In genomic region chr19:58076961-58077371, GRCm38 (mm10) we compare ENCODE assay signal across 17 mouse cellular contexts.
DNase-seq lines count a peak whose midpoint lies in the region; ATAC-seq and TF ChIP-seq lines count a peak whose summit lies in the region.
"Had no signal": no experiment of that assay in that cellular context is flagged by ENCODE, and none has a peak within 500 bp of the region (broad histone marks: within the 10 kb centered on the region; RNA-seq: fewer than 3 reads in every experiment).

No protein-coding gene starts in this region.

- H3K4me1 ChIP-seq in embryonic facial prominence, embryonic 15.5 days: no peaks in the 10 kb centered on the region
- H3K4me1 ChIP-seq in forebrain, postnatal 0 days (ENCODE audit: insufficient read depth): no peaks in the 10 kb centered on the region
- H3K4me1 ChIP-seq in midbrain, embryonic 16.5 days (ENCODE audit: control insufficient read depth, insufficient read depth, low read length): peaks cover 12% of the 10 kb centered on the region
- H3K4me1 ChIP-seq: intestine, embryonic 15.5 days had no signal

- no peak overlapping the region for H3K27ac ChIP-seq in embryonic facial prominence, embryonic 15.5 days (replicated peaks)
- H3K27ac ChIP-seq in forebrain, postnatal 0 days (ENCODE audit: low read depth, low read length): no peak overlapping the region
- peak overlapping the region; percentile 61 for H3K27ac ChIP-seq in midbrain, embryonic 16.5 days (ENCODE audit: low read length)
- H3K27ac ChIP-seq in gastrocnemius, adult 2 months: no peak overlapping the region
- H3K27ac ChIP-seq: heart, embryonic 10.5 days; intestine, embryonic 15.5 days; kidney, embryonic 15.5 days; liver, embryonic 13.5 days had no signal

- intact Hi-C loops in gastrocnemius, adult 2 months (cut with DNase I): no loop called here

- no peaks in the 10 kb centered on the region for H3K36me3 ChIP-seq in embryonic facial prominence, embryonic 15.5 days
- no peaks in the 10 kb centered on the region for H3K36me3 ChIP-seq in forebrain, postnatal 0 days (ENCODE audit: insufficient read depth)
- H3K36me3 ChIP-seq in midbrain, embryonic 16.5 days (ENCODE audit: control insufficient read depth, insufficient read depth, low read length): no peaks in the 10 kb centered on the region
- H3K36me3 ChIP-seq: heart, embryonic 10.5 days; intestine, embryonic 15.5 days; kidney, embryonic 15.5 days; liver, embryonic 13.5 days had no signal

- no peak overlapping the region for H3K4me3 ChIP-seq in embryonic facial prominence, embryonic 15.5 days (replicated peaks)
- H3K4me3 ChIP-seq in forebrain, postnatal 0 days (ENCODE audit: low read depth, low read length): peak overlapping the region; percentile 4
- peak overlapping the region; percentile 18 for H3K4me3 ChIP-seq in midbrain, embryonic 16.5 days (ENCODE audit: low read depth, low read length)
- no peak overlapping the region for H3K4me3 ChIP-seq in gastrocnemius, adult 2 months
- H3K4me3 ChIP-seq: heart, embryonic 10.5 days; intestine, embryonic 15.5 days; kidney, embryonic 15.5 days; liver, embryonic 13.5 days had no signal

- DNase-seq in layer of hippocampus, postnatal 10 days (ENCODE audit: low spot score in 2 of 2): peak; percentile 14 to 25
- no peak for DNase-seq in layer of hippocampus, adult 9-10 months (ENCODE audit: low spot score)
- DNase-seq in forebrain, postnatal 0 days: peak; percentile 53
- no peak for DNase-seq in gastrocnemius, adult 2 months
- DNase-seq: adrenal gland, adult 2 months; cerebellum, adult 8-10 months; gastrocnemius, postnatal 10 days; heart, postnatal 14 days; left cerebral cortex, postnatal 4 days; liver, embryonic 13.5 days had no signal

- no peaks in the 10 kb centered on the region for H3K27me3 ChIP-seq in embryonic facial prominence, embryonic 15.5 days
- H3K27me3 ChIP-seq in forebrain, postnatal 0 days (ENCODE audit: insufficient read depth, low read length): no peaks in the 10 kb centered on the region; the same call in 1 of the 2 replicates
- H3K27me3 ChIP-seq in midbrain, embryonic 16.5 days (ENCODE audit: control insufficient read depth, insufficient read depth, low read depth, low read length): no peaks in the 10 kb centered on the region
- H3K27me3 ChIP-seq: intestine, embryonic 15.5 days; kidney, embryonic 15.5 days; liver, embryonic 13.5 days had no signal

- H3K9me3 ChIP-seq in embryonic facial prominence, embryonic 15.5 days (replicated peaks): no peaks in the 10 kb centered on the region
- H3K9me3 ChIP-seq in forebrain, postnatal 0 days (ENCODE audit: low read length): no peaks in the 10 kb centered on the region
- H3K9me3 ChIP-seq in midbrain, embryonic 16.5 days (replicated peaks; ENCODE audit: control insufficient read depth, low read length, poor library complexity, severe bottlenecking): no peaks in the 10 kb centered on the region
- H3K9me3 ChIP-seq: heart, embryonic 10.5 days; intestine, embryonic 15.5 days; kidney, embryonic 15.5 days; liver, embryonic 13.5 days had no signal

- H3K4me2 ChIP-seq in embryonic facial prominence, embryonic 15.5 days (replicated peaks): peak overlapping the region; percentile 6; the same call in 1 of the 2 replicates
- H3K4me2 ChIP-seq in forebrain, postnatal 0 days (ENCODE audit: low read depth): peak overlapping the region; percentile 11
- peak overlapping the region; percentile 46 for H3K4me2 ChIP-seq in midbrain, embryonic 16.5 days (ENCODE audit: low read length)
- H3K4me2 ChIP-seq: intestine, embryonic 15.5 days; kidney, embryonic 15.5 days; liver, embryonic 13.5 days had no signal

- no peak overlapping the region for H3K9ac ChIP-seq in embryonic facial prominence, embryonic 15.5 days
- peak overlapping the region; percentile 18; the same call in 1 of the 2 replicates for H3K9ac ChIP-seq in forebrain, postnatal 0 days
- H3K9ac ChIP-seq in midbrain, embryonic 16.5 days (ENCODE audit: low read depth, low read length): 0 out of 2 replicates have a peak overlapping the region, but pooled peaks have one; percentile 30
- H3K9ac ChIP-seq: intestine, embryonic 15.5 days; kidney, embryonic 15.5 days; liver, embryonic 13.5 days had no signal

- no peak for TF ChIP-seq CTCF in forebrain, postnatal 0 days (IDR thresholded peaks at IDR 0.05; ENCODE audit: low read depth)
- no peak for TF ChIP-seq CTCF in gastrocnemius, adult 2 months (IDR thresholded peaks at IDR 0.05)

- WGBS in embryonic facial prominence, embryonic 15.5 days: 56% methylated on average over 14 of the region's 14 CpGs
- 16% methylated on average over 14 of the region's 14 CpGs for WGBS in forebrain, postnatal 0 days
- WGBS in midbrain, embryonic 16.5 days: 34% methylated on average over 14 of the region's 14 CpGs

- ATAC-seq in embryonic facial prominence, embryonic 15.5 days (ENCODE audit: insufficient number of reproducible peaks, low FRiP score, low TSS enrichment, low read depth): no peak
- peak; percentile 53 for ATAC-seq in forebrain, postnatal 0 days
- ATAC-seq in midbrain, embryonic 16.5 days: peak; percentile 47; the same call in 1 of the 2 replicates
- ATAC-seq in erythroblast, adult 5-6 weeks (replicated peaks; ENCODE audit: low FRiP score, poor library complexity, severe bottlenecking): no peak
- ATAC-seq: CD4-positive, CD25-positive, alpha-beta regulatory T cell, adult 4 months; intestine, embryonic 15.5 days had no signal

Comparison
In these comparisons a context has a peak if more than half of its experiments do, and no peak if none do; other contexts are left out.
1. DNase-seq: peak in layer of hippocampus, postnatal 10 days (2 of 2) and forebrain, postnatal 0 days (single experiment); none in layer of hippocampus, adult 9-10 months (single experiment) and gastrocnemius, adult 2 months (single experiment).
2. ATAC-seq: peak in forebrain, postnatal 0 days (single experiment) and midbrain, embryonic 16.5 days (single experiment); none in embryonic facial prominence, embryonic 15.5 days (single experiment) and erythroblast, adult 5-6 weeks (single experiment).
3. H3K4me3 ChIP-seq: peak in forebrain, postnatal 0 days (single experiment) and midbrain, embryonic 16.5 days (single experiment); none in embryonic facial prominence, embryonic 15.5 days (single experiment) and gastrocnemius, adult 2 months (single experiment).
4. Peak in every context shown above with its lines, with median percentiles within 50 percentile points of each other: H3K4me2 ChIP-seq.